Mouse (Mus musculus) CD8-positive naive resting alpha-beta T cell, adult 2 months (primary cell): ENCODE results near the gene Lrba.

Experiments used
- DNase-seq, 2 experiments: peaks; one replicate each; pipeline ENCODE4 v3.0.0; 2022; ENCODE audit warnings: low read depth in 2 of 2, low spot score in 2 of 2

Lrba gene

GRCm38 (mm10) chr3:86668146-86668545 lies 443.7 kb downstream of the Lrba start:
- DNase-seq = no peak

GRCm38 (mm10) chr3:86677573-86678155 lies 453.2 kb downstream of the Lrba start:
- DNase-seq = no peak

- no peak for DNase-seq
Measured at GRCm38 (mm10) chr3:86687571-86688209, 463.2 kb downstream of the Lrba start.

- DNase-seq = no peak
Measured at GRCm38 (mm10) chr3:86688438-86688837, 464.0 kb downstream of the Lrba start.

GRCm38 (mm10) chr3:86689305-86689704 lies 464.8 kb downstream of the Lrba start:
- no peak for DNase-seq

DNA sequence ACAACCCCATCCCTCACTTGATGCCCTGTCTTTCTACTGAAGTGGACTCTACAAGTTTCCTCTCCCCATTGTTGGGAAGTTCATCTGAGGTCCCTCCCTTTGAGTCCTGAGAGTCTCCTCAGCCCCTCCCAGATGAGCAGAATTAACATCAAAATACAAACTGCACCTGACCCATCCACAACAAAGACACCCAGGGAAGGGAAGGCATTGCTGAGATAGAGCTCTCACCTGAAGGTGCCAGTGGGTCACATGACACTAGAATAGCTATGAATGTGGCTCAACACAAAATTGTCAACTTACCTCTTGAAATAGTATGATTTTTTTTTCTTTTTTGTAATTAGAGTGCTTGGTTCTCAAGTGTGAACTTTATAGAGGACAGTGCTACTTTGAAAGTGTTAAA lies 468.3 kb downstream of the Lrba start:
- DNase-seq = no peak

DNA sequence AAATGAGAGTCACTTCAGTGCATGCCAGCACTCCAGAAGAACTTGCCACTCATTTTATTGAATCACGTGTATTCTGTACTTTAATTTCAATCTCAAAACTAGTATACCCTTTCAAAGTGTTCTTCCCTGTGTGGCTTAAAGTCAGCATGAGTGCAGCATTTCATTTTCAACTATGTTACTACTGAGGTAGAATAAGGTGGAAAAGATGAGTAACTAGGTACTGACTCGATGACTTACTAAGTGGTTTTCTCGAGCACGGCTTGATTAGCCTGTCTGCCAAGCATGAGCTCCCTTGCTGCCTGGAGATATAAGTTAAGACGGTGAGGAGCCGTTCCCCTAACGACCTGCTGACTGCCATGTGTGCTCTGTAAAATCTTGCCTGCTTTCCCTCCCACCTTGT lies 469.1 kb downstream of the Lrba start:
- DNase-seq = no peak

GRCm38 (mm10) chr3:86698947-86699346 lies 474.5 kb downstream of the Lrba start:
- no peak for DNase-seq

DNA sequence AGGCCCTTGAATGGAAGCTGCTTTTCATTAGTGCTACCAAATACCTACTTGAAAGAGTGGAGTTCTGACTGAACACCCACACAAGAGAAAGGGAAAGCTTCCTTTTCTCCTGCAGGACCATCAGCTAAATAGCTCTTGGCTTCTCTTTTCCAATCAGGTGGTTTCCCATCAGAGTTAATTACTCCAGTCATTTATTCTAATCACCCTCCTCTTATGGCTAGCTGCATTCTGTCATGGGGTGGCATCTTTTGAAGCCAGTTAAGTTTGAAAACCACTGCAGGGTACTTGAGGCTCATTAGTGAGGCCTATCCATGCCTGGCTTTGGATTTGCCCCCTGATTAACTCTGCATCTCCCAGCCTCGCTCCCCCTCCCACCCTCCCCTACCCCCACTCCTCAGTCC lies 476.7 kb downstream of the Lrba start:
- no peak for DNase-seq

- DNase-seq = no peak
Measured at GRCm38 (mm10) chr3:86709472-86709871, 485.0 kb downstream of the Lrba start.

- DNase-seq = no peak
Measured at GRCm38 (mm10) chr3:86711530-86711929, 487.1 kb downstream of the Lrba start.

- no peak for DNase-seq
Measured at GRCm38 (mm10) chr3:86712758-86713157, 488.3 kb downstream of the Lrba start.

GRCm38 (mm10) chr3:86714446-86714845 lies 490.0 kb downstream of the Lrba start:
- no peak for DNase-seq

DNA sequence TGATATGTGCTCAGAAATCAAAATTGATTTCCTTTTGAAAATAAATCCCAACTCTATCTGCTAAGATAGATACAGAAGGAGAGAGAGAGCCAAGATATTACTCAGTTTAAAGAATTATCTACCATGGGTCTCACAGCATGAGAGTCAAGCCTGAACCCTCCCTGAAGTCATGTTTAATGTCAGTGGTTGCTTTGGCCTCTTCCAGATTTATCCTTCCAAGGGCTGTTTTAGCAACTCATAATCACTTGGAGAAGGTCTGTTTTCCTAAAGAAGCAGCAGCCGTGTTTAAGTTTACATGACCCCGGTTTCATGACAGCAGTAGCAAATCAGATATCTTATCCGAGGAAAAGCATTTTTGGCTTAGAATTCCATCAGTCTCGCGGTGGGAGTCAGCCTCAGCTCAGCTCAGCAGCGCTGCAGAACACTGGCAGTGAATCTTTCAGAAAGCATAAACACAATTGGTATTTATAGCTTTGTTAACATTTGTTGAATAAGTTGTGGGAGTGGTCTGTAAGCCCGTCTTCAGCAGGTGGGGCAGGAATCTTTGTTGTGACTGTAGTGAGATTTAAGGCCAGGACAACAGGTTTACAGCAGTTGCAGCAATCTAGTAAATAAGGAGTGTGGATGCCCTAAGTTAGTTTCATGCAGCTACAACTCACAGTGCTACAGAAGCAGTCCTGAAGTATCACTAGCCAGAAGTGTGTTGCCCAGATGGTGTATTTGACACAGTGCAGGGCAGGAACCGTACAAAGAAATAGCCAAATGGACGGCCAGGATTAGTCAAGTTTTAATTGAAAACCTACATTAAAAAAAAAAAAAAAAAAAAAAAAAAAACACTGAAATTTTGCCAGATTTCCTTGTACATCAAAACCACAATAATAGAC lies 499.2 kb downstream of the Lrba start:
- no peak for DNase-seq

DNA sequence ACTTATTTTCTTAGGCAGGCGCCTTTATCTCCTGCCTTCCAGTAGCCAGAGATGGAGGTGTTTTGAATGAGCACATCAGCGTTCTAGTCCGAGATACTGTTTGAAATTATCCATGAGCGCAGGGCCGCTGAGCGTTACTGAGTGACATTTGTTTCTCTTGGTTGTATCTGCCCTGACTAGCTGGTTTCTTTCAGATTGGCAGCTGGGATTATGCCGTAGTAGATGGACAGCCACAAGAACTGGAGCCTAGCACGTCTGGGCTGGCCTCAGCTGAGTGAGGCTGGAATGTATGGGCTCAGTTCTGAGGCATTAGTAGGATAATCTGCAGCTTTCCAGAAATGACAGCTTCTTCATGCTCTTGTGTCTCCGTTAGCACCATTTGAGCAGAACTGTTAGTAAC lies 500.6 kb downstream of the Lrba start:
- no peak for DNase-seq

- DNase-seq = no peak
Measured at GRCm38 (mm10) chr3:86738831-86739230, 514.4 kb downstream of the Lrba start.

- no peak for DNase-seq
Measured at GRCm38 (mm10) chr3:86739745-86740144, 515.3 kb downstream of the Lrba start.

GRCm38 (mm10) chr3:86745348-86745747 lies 520.9 kb downstream of the Lrba start:
- no peak for DNase-seq

DNA sequence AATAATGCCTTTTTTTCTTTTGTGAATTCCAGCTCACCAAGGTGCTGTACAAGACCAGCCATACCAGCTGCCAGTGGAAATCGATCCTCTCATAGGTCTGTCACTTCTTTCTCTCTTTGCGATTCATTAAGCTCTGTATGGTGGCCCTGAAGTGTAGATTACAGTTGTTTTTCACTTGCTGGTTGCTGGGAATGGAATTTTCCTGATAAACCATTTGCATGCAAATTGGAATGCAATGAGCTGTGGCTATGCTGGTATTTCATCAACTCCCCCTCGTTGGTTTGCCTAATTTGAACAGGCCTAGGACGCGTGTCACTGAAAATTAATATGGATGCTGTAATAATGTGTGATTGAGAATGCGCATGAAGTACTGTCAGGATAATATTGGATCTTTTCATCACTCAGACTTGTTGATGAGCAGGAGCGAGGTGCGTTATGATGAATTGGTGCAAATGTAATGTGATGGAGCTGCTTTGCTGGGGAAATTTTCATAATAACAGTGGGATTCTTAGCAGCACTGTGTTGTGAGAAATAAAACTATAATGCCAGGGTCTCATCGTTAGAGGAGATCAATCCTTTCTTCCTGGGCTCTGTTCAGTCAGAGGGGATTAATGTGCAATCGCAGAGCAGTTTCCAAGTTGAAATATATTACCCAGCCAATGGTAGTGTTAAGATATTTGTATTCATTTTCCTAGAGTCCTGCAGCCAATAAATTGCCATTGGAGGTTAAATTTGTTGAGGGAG lies 521.5 kb downstream of the Lrba start:
- no peak for DNase-seq

GRCm38 (mm10) chr3:86750652-86751051 lies 526.2 kb downstream of the Lrba start:
- no peak for DNase-seq

GRCm38 (mm10) chr3:86754178-86754577 lies 529.7 kb downstream of the Lrba start:
- DNase-seq = no peak
